Mouse (Mus musculus) embryonic fibroblast, embryonic 13.5 days (primary cell): ENCODE data around the gene Fam107b. TPM values are rescaled to one million over a fixed set of nuclear protein-coding genes. Genes with fewer than 3 reads are reported as not detected.

Source experiments
- H3K27ac ChIP-seq: 2 replicates; pipeline ENCODE4 v1.5.1; 2012; ENCODE audit warnings: low read length, control low read depth, inconsistent platforms; ENCODE audit not compliant: insufficient read depth
- H3K4me1 ChIP-seq: 2 replicates; pipeline ENCODE4 v1.6.1; 2011; ENCODE audit warnings: low read length; ENCODE audit not compliant: control insufficient read depth, insufficient read depth
- H3K4me3 ChIP-seq: 2 replicates; pipeline ENCODE4 v1.5.1; 2011; ENCODE audit warnings: mild to moderate bottlenecking, control low read depth, low read length; ENCODE audit not compliant: insufficient read depth
- CTCF ChIP-seq: IDR thresholded peaks from 2 replicates; pipeline ENCODE4 v1.5.1; 2011; ENCODE audit warnings: mild to moderate bottlenecking, control low read depth, low read length, moderate library complexity, borderline replicate concordance; ENCODE audit not compliant: insufficient read depth
- POLR2A ChIP-seq: IDR thresholded peaks from 2 replicates; pipeline ENCODE4 v1.6.1; 2011; ENCODE audit warnings: low read depth, mild to moderate bottlenecking, control low read depth, low read length, moderate library complexity
- polyA plus RNA-seq: library from polyadenylated mRNA; stranded (reverse); fragments of >200 nt; gene quantifications from 2 replicates; pipeline ENCODE4 v1.2.4, GENCODE M21; 2011; ENCODE audit warnings: low read depth; ENCODE audit not compliant: missing spikeins, insufficient read length

Fam107b gene
- polyA plus RNA-seq, 1 experiment, result 34.4 TPM

DNA sequence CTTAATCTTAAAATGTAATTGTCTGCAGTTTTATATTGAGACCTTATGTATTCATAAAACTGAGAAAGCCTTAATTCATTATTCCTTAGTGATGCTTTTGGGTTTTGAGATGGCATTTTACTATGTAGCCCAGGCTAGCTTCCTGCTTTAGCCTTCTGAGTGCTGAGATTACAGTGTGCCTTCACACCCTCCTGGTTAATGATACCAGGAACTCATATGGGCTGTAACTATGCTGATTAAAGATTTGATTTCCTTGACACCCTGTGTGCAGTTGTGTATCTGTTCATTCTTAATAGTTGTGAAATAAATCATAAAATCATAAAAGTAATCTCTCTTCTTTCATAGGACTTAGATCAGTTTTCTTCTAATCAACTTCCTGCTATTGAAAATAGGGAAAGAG is 205.8 kb downstream of the Fam107b start:
- TF ChIP-seq CTCF (no peak), POLR2A (no peak)
- Histone ChIP-seq H3K4me1 (no peaks in the 10 kb centered on the region), H3K27ac (no peak overlapping the region), H3K4me3 (no peak overlapping the region)

DNA sequence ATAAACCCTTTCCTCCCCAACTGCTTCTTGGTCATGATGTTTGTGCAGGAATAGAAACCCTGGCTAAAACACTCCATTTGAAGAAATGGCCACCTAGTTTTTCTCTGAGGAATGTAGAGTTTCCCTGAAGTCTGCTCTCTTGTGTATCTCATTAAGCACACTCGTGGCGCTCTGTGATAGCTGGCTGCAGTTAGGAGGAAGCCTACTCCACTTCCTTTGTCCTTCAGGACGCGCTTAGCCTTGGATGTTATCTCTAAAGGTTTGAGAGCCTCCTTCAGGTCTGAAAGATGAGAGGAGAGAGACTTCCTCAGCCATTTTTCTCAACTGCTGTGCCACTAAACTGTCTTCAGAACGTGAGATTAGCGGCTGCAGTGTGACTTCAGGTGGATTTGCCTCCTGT is 207.4 kb downstream of the Fam107b start:
- Histone ChIP-seq H3K4me1 (no peaks in the 10 kb centered on the region), H3K27ac (no peak overlapping the region), H3K4me3 (no peak overlapping the region)
- TF ChIP-seq CTCF (no peak), POLR2A (no peak)

DNA sequence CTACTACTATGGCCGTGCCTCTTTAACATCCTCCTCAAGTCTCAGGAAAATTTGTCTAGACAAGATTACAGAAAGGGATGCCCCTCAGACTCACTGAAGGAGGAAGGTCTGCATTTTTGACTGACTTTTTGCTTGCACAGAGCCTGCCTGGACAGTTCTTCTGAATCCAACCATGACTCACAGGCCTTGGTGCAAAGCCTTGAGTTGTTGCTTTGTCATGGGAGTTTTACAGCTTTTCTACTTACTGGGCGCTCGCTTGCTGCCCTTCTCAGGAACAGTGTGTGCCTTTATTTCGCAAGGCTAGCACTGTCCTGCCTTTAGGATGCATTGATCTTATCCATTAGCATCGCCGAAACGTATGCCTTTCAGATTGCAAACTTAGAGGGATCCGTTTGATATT is 215.3 kb downstream of the Fam107b start:
- no peak overlapping the region for H3K27ac ChIP-seq
- H3K4me3 ChIP-seq, result no peak overlapping the region
- H3K4me1 ChIP-seq, result no peaks in the 10 kb centered on the region
- TF ChIP-seq POLR2A (no peak), CTCF (no peak)

DNA sequence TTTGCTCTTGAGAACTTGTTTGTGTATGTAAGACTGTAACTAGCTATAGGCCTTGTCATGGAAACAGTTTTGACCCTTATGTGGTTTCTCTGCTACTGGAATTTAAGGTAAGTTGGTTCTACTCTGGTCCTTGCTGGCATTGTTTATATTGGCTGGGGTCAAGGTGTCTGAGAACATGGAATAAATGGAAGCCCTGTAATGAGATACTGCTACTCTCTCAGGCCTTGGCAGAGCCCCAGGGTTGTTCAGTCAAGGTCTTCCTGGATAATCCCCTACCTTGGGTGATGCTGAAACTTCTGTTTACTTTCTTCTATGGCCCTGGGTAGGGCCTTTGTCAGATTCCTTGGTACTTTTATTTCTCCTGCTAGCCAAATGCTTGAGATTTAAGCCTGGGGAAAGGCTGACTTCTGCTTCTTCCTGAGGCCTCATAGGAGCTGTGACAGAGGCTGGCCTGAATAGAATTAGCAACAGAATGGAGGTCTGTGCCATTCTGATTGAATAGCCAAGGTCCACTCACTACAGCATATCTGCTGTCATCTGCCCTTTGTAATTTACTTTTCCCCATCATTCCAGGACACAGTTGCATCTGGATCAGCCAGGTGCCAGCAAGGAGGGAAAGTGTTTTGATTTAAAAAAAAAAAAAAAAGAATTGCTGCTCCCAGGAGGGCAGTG is 217.6 kb downstream of the Fam107b start:
- TF ChIP-seq POLR2A (no peak), CTCF (no peak)
- Histone ChIP-seq H3K4me3 (no peak overlapping the region), H3K4me1 (no peaks in the 10 kb centered on the region), H3K27ac (no peak overlapping the region)

DNA sequence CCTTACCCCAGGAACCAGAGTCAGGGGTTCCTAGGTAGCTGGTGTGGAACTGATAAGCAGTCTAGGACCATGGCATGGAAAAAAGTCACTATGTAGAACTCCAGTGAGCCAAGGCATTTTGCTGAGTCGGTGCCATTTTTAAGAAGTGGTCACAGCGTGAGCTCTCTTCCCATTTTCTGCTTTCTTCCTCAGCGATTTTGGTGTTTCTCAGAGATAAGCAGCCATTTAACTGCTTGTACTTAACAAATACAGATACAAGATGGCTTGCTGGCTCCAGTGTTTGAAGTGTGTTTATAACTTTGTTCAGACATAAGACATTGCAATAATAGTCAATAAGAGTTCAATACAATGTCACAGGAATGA is 218.1 kb downstream of the Fam107b start:
- TF ChIP-seq POLR2A (no peak), CTCF (no peak)
- Histone ChIP-seq H3K4me3 (no peak overlapping the region), H3K27ac (no peak overlapping the region), H3K4me1 (no peaks in the 10 kb centered on the region)

DNA sequence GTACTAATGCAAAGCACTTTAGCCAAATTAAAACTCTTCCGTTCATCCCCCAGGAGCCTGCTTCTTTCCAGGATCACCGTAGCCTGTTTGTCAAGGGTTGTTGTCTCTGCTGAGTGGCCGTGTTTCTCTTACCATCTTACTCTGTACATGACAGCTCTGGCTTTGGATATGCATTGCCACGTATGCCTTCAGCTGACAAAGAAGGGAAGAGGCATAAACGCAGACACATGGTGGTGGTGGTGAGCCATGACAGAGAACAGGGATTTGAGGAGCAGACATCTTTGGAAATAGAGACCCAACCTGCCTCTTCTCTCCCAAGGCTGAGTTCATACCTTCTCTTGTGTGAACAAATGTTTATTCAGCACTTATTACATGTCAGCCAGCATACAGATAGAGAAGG is 226.3 kb downstream of the Fam107b start:
- H3K4me3 ChIP-seq, result no peak overlapping the region
- TF ChIP-seq POLR2A (no peak), CTCF (no peak)
- no peaks in the 10 kb centered on the region for H3K4me1 ChIP-seq
- H3K27ac ChIP-seq, result no peak overlapping the region

DNA sequence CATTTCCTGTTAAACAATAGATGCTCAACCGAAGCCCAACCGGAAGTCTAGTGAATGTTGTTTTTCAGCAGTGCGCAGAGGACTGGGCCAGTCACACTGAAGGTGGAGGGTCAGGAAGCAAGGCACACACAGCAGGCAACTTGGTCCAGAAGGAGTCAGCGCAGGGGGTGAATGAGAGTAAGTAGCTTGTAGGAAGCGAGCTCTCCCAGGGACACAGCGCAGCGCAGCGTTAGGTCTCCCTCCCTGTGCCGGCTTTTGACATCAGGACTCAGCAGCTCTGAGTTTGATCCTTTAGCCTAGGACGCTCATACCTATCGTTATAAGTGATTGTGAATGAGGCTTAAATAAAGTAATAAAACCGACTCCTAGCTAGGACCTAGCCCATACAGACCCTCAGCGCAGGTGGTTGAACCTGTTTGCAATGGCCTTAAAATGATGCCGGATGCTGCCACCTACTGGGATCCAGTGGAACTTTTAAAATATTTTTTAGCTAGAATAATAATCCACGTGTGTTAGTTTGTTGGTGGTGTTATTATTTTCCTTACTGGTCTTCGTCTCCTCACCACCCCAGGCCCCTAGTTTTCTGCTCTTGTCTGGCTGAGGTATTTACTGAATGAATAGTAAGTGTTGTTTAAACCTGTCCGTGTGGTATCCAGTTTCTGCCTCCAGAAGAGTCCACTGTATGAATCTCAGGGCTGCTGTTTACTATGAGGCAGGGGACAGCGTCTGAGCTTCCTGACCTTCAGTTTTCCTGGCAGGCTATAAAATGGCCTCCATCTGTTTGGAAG is 229.7 kb downstream of the Fam107b start:
- Histone ChIP-seq H3K4me1 (no peaks in the 10 kb centered on the region), H3K27ac (no peak overlapping the region), H3K4me3 (peak overlapping the region; percentile 0; the same call in 1 of the 2 replicates)
- TF ChIP-seq POLR2A (no peak), CTCF (peak; percentile 30; the same call in 1 of the 2 replicates)

DNA sequence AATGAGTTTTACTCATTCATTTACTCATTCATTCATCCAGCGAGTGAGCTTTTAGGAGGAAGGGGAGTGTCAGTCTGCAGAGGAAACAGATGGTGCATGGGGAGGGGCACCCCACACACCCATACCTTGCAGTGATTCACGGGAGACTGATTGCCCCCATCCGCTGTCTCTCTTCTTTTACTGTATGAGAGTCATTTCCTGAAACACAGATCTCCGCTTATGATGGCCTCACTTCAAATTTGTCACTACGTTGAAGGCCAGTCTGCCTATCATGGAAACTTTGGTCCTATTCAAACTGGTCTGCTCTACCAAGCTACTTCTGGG is 230.2 kb downstream of the Fam107b start:
- no peaks in the 10 kb centered on the region for H3K4me1 ChIP-seq

DNA sequence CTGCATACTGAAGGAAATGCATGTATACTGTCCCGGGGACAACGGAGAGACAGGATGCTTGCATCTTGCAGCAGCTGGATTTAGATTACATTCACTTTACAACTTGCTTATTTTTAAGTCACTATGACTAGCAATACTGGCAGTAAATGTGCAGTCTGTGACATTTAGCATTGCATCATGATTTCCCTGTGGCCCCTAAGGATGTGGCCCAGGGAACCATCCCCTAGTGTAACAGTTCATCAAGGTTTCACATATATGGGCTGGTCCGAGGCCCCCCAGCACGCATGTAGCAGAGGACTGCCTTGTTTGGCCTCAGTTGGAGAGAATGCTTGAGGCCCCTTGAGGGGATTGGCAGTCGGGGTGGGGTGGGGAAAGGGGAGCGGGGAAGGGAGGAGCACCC is 235.5 kb downstream of the Fam107b start:
- Histone ChIP-seq H3K4me3 (no peak overlapping the region), H3K4me1 (no peaks in the 10 kb centered on the region), H3K27ac (no peak overlapping the region)
- no peak for TF ChIP-seq POLR2A
- no peak for TF ChIP-seq CTCF

More for the DNA sequence above, 230.2 kb downstream of the Fam107b start:
- Histone ChIP-seq H3K4me3 (no peak overlapping the region), H3K27ac (no peak overlapping the region)
- no peak for TF ChIP-seq CTCF
- no peak for TF ChIP-seq POLR2A

DNA sequence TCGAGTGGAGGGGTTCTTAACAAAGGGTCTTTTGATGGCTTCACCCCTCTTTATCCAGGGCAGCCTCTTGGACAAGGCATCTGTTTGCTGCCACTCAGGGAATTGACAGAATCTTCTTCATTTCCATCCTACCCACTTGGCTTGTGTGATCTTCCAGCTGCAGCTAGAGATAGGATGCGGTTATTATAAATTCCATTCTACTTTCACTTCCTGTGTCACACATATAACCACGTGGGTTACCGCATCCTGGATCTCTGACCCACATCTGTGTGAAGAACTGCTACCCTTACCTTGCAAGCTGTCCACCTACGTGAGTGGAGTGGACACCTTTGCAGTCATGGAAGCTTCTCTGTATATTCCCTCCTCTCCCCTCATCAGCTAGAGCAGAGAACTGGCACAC is 240.0 kb downstream of the Fam107b start:
- TF ChIP-seq CTCF (no peak), POLR2A (no peak)
- no peak overlapping the region for H3K4me3 ChIP-seq

More for the DNA sequence above, 240.0 kb downstream of the Fam107b start:
- H3K4me1 ChIP-seq, result no peaks in the 10 kb centered on the region
- no peak overlapping the region for H3K27ac ChIP-seq
